ENCODE assay signal across 9 mouse cellular contexts in the genomic region with DNA sequence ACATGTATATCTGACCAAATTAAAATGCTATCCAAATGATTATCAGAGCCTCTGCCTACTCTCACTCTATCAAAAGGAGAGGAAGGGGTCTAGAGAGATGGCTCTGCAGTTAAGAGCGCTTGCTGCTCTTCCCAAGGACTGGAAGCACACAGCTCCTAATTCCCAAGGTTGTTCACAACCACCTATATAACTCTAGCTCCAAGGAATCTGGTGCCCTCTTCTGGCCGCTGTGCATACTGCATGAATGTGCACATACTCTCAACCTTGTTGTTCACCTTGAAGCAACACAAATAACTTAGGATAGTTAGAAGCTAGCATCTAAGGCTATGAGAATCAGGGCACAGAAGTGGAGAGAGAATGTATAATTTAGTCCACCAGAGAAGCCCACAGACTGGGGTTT.
DNase-seq lines count a peak whose midpoint lies in the region; ATAC-seq and TF ChIP-seq lines count a peak whose summit lies in the region.
"Had no signal": no experiment of that assay in that cellular context is flagged by ENCODE, and none has a peak within 500 bp of the region (broad histone marks: within the 10 kb centered on the region; RNA-seq: fewer than 3 reads in every experiment).

No protein-coding gene starts in this region.

- no peak overlapping the region for H3K27ac ChIP-seq in testis, adult 2 months (ENCODE audit: control insufficient read depth, insufficient read depth, low read depth, low read length)
- no peak overlapping the region for H3K27ac ChIP-seq in midbrain, embryonic 11.5 days (ENCODE audit: low read depth, low read length)
- H3K27ac ChIP-seq: limb, embryonic 13.5 days had no signal

- TF ChIP-seq CTCF in testis, adult 2 months (IDR thresholded peaks at IDR 0.05; ENCODE audit: control insufficient read depth, insufficient read depth, insufficient replicate concordance, low read depth, low read length), result peak; percentile 16; the same call in 1 of the 2 replicates

- H3K4me3 ChIP-seq in testis, adult 2 months (ENCODE audit: control insufficient read depth, low read depth, low read length), result no peak overlapping the region
- no peak overlapping the region for H3K4me3 ChIP-seq in midbrain, embryonic 11.5 days (ENCODE audit: low read depth, low read length)
- H3K4me3 ChIP-seq: limb, embryonic 13.5 days had no signal

- H3K9ac ChIP-seq in midbrain, embryonic 11.5 days (ENCODE audit: low read length), result no peak overlapping the region
- H3K9ac ChIP-seq: limb, embryonic 13.5 days had no signal

- H3K4me2 ChIP-seq in midbrain, embryonic 11.5 days, result no peak overlapping the region
- H3K4me2 ChIP-seq: limb, embryonic 13.5 days had no signal

- no peak for TF ChIP-seq POLR2A in testis, adult 2 months (IDR thresholded peaks at IDR 0.05; ENCODE audit: control insufficient read depth, low read depth, low read length)

- H3K27me3 ChIP-seq in testis, adult 2 months (ENCODE audit: control insufficient read depth, insufficient read depth, low read length), result no peaks in the 10 kb centered on the region
- H3K27me3 ChIP-seq in midbrain, embryonic 11.5 days (ENCODE audit: control insufficient read depth, insufficient read depth, low read length), result no peaks in the 10 kb centered on the region
- H3K27me3 ChIP-seq: limb, embryonic 13.5 days had no signal

- ATAC-seq in midbrain, embryonic 11.5 days (ENCODE audit: low FRiP score), result peak; percentile 71; the same call in 1 of the 2 replicates

- 31% methylated on average over 2 of the region's 2 CpGs for WGBS in midbrain, embryonic 11.5 days

- peak; percentile 54 for DNase-seq in gastrocnemius, postnatal 10 days
- no peak for DNase-seq in gastrocnemius, postnatal 25 days
- DNase-seq in testis, postnatal 14 days (ENCODE audit: low spot score), result no peak
- peak; percentile 32 for DNase-seq in embryo, embryonic 11.5 days (ENCODE audit: low read depth, low spot score)
- DNase-seq in kidney, postnatal 10 days, result peak; percentile 68
- DNase-seq in midbrain, embryonic 11.5 days (ENCODE audit: low spot score, missing footprints), result peak; percentile 93
- DNase-seq in urinary bladder, adult 2 months (ENCODE audit: low spot score), result no peak

- H3K9me3 ChIP-seq in midbrain, embryonic 11.5 days (ENCODE audit: control insufficient read depth, low read length), result no peaks in the 10 kb centered on the region
- H3K9me3 ChIP-seq: limb, embryonic 13.5 days had no signal

- H3K36me3 ChIP-seq in testis, adult 2 months (ENCODE audit: control insufficient read depth, insufficient read depth, low read length), result no peaks in the 10 kb centered on the region; the same call in 1 of the 2 replicates
- peaks cover 2% of the 10 kb centered on the region for H3K36me3 ChIP-seq in midbrain, embryonic 11.5 days (ENCODE audit: control insufficient read depth, insufficient read depth, low read length)

- H3K4me1 ChIP-seq in testis, adult 2 months (ENCODE audit: control insufficient read depth, insufficient read depth, low read length), result no peaks in the 10 kb centered on the region
- no peaks in the 10 kb centered on the region for H3K4me1 ChIP-seq in midbrain, embryonic 11.5 days (ENCODE audit: control insufficient read depth, insufficient read depth, low read length)
- H3K4me1 ChIP-seq: limb, embryonic 13.5 days had no signal

Comparison
In these comparisons a context has a peak if more than half of its experiments do, and no peak if none do; other contexts are left out.
1. DNase-seq: peak in gastrocnemius, postnatal 10 days (single experiment), embryo, embryonic 11.5 days (single experiment), kidney, postnatal 10 days (single experiment) and midbrain, embryonic 11.5 days (single experiment); none in gastrocnemius, postnatal 25 days (single experiment), testis, postnatal 14 days (single experiment) and urinary bladder, adult 2 months (single experiment).